Mouse (Mus musculus): ENCODE results near the gene B3galnt1. TPM values are rescaled to one million over a fixed set of nuclear protein-coding genes. Genes with fewer than 3 reads are reported as not detected.

Gene B3galnt1
- total RNA-seq, 2 experiments from 2014 or later, result 5.2 TPM

DNA sequence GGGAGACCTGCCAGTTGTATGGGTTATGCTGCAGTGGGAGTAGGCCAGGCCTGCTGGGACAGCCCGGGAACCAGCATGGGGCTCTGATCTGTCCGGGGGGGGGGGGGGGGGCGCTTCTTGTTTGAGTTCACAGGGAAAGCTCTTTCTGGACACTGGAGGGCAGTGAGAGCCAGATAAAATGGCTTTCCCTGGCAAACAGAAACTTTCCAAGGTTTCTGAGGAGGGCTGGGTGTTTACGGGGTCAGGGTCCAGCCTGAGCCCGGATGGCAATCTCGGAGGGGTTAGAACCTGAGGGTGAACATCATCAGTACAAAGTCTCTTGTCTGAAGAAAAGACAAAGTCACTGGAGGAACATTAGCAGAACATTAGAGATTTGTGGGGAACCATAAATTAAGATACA, 35.4 kb downstream of the B3galnt1 start:
- no peak for DNase-seq

DNA sequence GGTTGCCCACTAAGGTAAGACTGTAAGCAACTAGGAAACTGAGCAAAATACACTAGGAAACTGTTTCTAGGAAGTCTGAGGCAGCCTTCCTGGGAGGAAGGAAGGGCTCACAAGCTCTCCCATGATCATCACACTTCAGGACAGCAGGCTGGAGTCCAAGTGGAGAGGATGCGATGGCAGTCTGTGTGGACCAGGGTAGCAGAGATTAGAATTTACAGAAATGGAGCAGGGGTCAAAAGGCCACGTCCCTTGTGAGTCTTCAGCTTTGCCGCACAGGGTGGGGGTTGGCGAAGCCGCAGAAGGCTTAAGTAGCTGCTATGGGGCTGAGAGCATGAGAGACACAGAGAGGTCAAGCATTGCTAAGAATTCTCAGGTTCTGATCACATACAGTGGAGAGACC, 37.1 kb downstream of the B3galnt1 start:
- no peak for DNase-seq

GRCm38 (mm10) chr3:69559975-69560330, 38.8 kb downstream of the B3galnt1 start:
- no peak for DNase-seq

GRCm38 (mm10) chr3:69559316-69559974, 39.3 kb downstream of the B3galnt1 start:
- no peak for DNase-seq

GRCm38 (mm10) chr3:69556092-69556778, 42.5 kb downstream of the B3galnt1 start:
- DNase-seq, result no peak

DNA sequence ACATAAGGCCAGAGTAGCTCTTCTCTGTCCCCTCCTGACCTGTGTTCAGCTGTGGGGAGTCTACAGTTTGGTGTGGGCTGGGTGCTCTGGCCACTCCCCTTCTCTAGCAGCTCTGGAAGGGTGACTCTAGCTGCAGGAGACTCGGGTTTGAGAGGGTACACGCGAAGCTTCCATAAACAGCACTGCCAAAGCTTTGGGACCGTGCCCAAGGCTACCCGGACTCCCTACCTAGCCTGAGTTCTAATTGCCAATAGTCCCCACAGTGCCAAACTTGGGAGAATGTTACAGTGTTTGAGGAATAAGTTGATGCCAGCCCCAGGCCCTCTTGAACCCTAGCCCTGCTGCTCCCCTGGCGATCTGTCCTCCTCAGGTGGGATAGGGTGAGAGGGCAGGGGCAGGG, 43.2 kb downstream of the B3galnt1 start:
- no peak for DNase-seq

GRCm38 (mm10) chr3:69549602-69550001, 49.2 kb downstream of the B3galnt1 start:
- no peak for DNase-seq

DNA sequence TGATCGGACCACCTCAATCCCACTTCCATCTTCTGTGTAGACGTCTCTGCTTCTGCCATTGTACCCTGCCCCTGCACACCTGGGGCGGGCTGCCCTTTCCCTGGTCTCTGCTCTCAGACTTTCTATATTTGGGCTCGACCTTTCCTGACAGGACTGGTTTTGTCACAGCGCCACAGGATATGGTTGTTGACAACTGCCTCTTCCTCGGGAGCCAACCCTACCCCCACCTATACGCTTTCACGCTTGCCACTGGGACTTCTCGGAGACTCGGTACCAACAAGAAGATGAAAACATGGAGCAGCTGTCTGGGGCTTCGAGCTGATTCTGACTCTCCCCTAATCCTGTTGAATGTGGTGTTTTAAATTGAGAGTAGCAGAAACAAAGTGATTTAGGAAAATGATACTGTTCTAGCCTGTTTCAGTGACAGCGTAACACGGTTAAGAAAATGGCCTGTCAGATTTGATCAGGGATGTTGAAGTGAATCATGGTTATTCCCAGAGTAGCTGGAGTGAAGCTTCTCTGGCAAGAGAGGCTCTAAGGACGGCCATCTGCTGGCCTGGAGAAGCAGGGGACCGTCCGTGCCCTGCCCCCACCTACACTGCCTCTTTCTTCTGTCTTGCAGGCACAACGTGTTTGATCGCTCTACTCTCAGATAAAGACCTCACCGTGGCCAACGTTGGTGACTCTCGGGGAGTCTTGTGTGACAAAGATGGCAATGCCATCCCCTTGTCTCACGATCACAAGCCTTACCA, 49.9 kb downstream of the B3galnt1 start:
- peak; percentile 24 for DNase-seq

DNA sequence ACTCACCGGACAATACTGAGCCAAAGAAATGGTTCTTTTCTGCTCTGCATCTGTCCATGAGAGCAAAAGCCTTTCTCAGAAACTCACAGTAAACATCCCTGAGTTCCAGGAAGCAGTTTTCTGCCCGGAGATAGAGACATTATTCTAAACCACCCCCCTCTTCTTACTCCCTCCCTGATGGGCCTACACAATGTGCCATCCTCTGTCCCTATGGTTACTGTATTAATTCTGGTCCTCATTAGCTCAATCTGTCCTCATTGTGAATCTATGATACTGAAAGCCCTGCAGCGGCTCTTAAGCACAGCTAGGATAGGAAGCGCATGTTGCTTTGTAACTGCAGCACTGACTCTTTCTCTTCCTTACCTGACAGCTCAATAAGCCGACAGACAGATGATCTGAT, 53.7 kb downstream of the B3galnt1 start:
- DNase-seq, result no peak

- no peak for DNase-seq
Observed at GRCm38 (mm10) chr3:69543730-69544129, 55.0 kb downstream of the B3galnt1 start.

GRCm38 (mm10) chr3:69542962-69543361, 55.8 kb downstream of the B3galnt1 start:
- no peak for DNase-seq

- no peak for DNase-seq
Observed at GRCm38 (mm10) chr3:69535941-69536647, 62.7 kb downstream of the B3galnt1 start.

- DNase-seq, result no peak
Observed at GRCm38 (mm10) chr3:69535486-69535885, 63.3 kb downstream of the B3galnt1 start.

GRCm38 (mm10) chr3:69532687-69533086, 66.1 kb downstream of the B3galnt1 start:
- no peak for DNase-seq

DNA sequence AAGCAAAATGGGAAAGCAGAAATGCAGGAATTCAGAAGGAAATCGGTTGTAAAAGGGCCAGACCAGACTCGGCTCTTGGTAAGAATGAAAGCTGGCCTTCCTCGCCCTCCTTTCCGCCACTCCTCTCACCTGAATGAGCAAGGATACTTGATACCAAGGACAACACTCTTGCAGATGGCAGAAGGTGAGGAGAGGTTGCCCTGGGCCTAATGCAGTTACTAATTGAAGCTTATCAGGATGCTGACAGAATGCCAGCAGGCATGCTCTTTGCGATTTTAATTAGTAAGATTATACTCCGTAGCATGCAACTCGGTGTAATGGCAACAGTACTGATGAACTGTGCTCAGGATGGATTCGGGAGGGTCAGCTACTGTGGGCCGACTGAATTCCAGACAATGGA, 67.2 kb downstream of the B3galnt1 start:
- no peak for DNase-seq

DNA sequence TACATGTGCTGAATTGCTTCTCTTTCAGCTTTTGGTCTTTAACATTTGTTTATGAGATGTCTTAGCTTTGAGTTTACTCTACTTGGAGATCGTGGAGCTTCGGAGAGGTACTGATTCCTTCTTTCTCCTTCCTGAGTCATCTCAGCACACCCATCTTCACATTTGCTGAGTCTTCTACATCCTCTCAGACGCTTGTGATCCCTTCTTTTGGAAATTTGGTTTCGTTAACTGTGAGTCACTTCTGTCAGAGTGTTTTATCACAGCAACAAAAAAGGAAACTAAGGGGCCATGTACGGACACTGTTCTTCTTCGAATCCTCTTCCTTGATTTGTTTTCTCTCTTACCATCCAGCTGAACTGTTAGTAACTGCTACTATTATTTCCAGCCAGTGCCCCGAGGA, 69.2 kb downstream of the B3galnt1 start:
- DNase-seq, result no peak

DNA sequence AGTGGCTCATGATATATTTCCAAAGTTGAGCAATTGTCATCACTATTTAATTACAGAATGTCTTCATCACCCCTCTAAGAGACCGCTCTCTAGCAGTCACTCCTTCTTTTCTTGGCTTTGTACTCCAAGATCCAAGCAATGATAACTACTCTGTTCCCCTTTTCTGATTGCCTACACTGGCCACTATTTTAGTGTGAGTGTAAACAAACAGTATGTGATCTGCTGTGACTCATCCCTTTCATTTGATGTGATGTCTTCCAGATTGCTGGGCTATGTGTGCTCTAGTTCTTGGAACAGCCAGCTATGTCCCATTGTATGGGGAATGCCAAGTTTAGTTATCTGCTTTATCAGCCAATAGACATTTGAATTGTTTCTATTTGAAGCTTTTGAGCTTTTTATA, 71.4 kb downstream of the B3galnt1 start:
- DNase-seq, result no peak

DNA sequence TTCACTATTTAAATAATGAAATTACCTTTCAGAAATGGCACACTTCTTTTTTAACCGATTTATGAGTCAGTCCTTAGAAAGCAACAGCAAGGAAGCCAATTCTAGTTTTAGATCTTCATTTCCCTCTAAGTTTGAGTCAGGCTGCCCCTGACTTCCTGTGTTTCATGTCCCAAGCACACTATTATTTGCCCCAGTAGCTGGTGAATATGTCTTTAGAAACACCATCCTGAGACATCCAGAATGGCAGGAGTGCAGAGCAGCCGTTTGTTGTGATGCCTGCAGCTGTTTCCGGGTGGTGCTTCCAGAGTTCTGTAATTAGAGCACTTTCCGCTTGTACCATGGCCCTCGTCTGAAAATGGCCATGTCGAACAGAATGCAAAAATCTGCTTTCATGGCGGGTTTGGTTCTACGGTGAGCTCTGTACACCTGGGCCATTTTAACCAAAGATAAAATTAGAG, 73.7 kb downstream of the B3galnt1 start:
- no peak for DNase-seq

- no peak for DNase-seq
Observed at GRCm38 (mm10) chr3:69524356-69525071, 74.2 kb downstream of the B3galnt1 start.
